Mouse (Mus musculus) E14TG2a.4 (cell line): ENCODE measurements around the gene Chrm3.

Experiments
- CTCF ChIP-seq: conservative IDR thresholded peaks from 2 replicates; pipeline ENCODE4 v1.5.1; 2014; ENCODE audit warnings: low read length
- POU5F1 ChIP-seq: IDR thresholded peaks from 2 replicates; pipeline ENCODE4 v1.6.1; 2014; ENCODE audit warnings: low read length, borderline replicate concordance

DNA sequence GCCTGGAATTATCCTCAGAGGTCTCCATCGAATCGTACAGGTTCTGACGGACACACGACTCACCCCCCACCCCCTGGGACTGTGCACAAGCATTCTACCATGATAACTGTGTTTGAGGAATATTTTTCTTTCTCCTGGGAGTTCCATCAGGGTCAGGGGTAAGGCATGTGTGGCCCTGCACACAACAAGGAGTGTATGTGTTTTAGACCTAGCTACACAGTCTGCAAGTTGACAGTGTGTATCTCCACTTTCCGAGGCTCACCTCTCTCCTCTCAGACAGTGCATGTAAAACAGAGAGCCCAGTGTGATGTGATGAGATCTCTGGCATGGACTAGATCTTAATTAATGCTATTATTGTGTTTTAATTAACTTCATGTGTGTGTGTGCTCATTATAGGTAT, 472.4 kb downstream of the Chrm3 start:
- TF ChIP-seq CTCF: no peak
- TF ChIP-seq POU5F1: no peak
